Comparison of ENCODE assay signal across 8 mouse cellular contexts in genomic region chr10:119803633-119804422, GRCm38 (mm10).
DNase-seq lines count a peak whose midpoint lies in the region; ATAC-seq and TF ChIP-seq lines count a peak whose summit lies in the region.

No protein-coding gene starts in this region.

- intact Hi-C loops in left cerebral cortex, postnatal 10 days (cut with DNase I): loop anchor here (2.0 to 10.0 kb wide), 2 partner anchors 319 to 401 kb away; partner anchors contain the start of genes Irak3 and Tmbim4

- H3K36me3 ChIP-seq in ES-Bruce4 (ENCODE audit: control insufficient read depth, insufficient read depth, low read length, poor library complexity, severe bottlenecking): no peaks in the 10 kb centered on the region
- no peaks in the 10 kb centered on the region for H3K36me3 ChIP-seq in hindbrain, embryonic 13.5 days
- no peaks in the 10 kb centered on the region for H3K36me3 ChIP-seq in midbrain, postnatal 0 days (ENCODE audit: insufficient read depth, low read length)

- H3K27me3 ChIP-seq in ES-Bruce4 (ENCODE audit: control insufficient read depth, insufficient read depth, low read length, poor library complexity, severe bottlenecking): no peaks in the 10 kb centered on the region
- H3K27me3 ChIP-seq in hindbrain, embryonic 13.5 days: no peaks in the 10 kb centered on the region
- H3K27me3 ChIP-seq in midbrain, postnatal 0 days (ENCODE audit: insufficient read depth, low read length): no peaks in the 10 kb centered on the region

- ATAC-seq in hindbrain, embryonic 13.5 days (ENCODE audit: low FRiP score): peak; percentile 65
- ATAC-seq in midbrain, postnatal 0 days (ENCODE audit: low FRiP score): peak; percentile 69; the same call in 1 of the 2 replicates

- H3K4me3 ChIP-seq in ES-Bruce4 (ENCODE audit: low read depth, low read length): no peak overlapping the region
- H3K4me3 ChIP-seq in hindbrain, embryonic 13.5 days: no peak overlapping the region
- no peak overlapping the region for H3K4me3 ChIP-seq in midbrain, postnatal 0 days (ENCODE audit: low read depth, low read length)

- TF ChIP-seq POLR2A in ES-Bruce4 (IDR thresholded peaks at IDR 0.05; ENCODE audit: insufficient read depth, low read length): no peak

- WGBS in hindbrain, embryonic 13.5 days: 63% methylated on average over 13 of the region's 13 CpGs
- WGBS in midbrain, postnatal 0 days: 59% methylated on average over 13 of the region's 13 CpGs

- no peaks in the 10 kb centered on the region for H3K4me1 ChIP-seq in ES-Bruce4 (ENCODE audit: control insufficient read depth, insufficient read depth, low read length)
- H3K4me1 ChIP-seq in hindbrain, embryonic 13.5 days (replicated peaks): peaks cover 38% of the 10 kb centered on the region
- no peaks in the 10 kb centered on the region for H3K4me1 ChIP-seq in midbrain, postnatal 0 days (ENCODE audit: insufficient read depth, low read length)

- no peaks in the 10 kb centered on the region for H3K9me3 ChIP-seq in ES-Bruce4 (replicated peaks; ENCODE audit: control insufficient read depth, insufficient read depth, low read length, poor library complexity, severe bottlenecking)
- H3K9me3 ChIP-seq in hindbrain, embryonic 13.5 days: no peaks in the 10 kb centered on the region
- H3K9me3 ChIP-seq in midbrain, postnatal 0 days (ENCODE audit: low read length): no peaks in the 10 kb centered on the region

- no peak overlapping the region for H3K27ac ChIP-seq in ES-Bruce4 (ENCODE audit: insufficient read depth, low read length)
- H3K27ac ChIP-seq in hindbrain, embryonic 13.5 days: no peak overlapping the region
- no peak overlapping the region for H3K27ac ChIP-seq in midbrain, postnatal 0 days (ENCODE audit: low read depth, low read length)

- TF ChIP-seq CTCF in ES-Bruce4 (IDR thresholded peaks at IDR 0.05; ENCODE audit: low read depth, low read length): peak; percentile 50
- peak; percentile 98 for TF ChIP-seq CTCF in midbrain, postnatal 0 days (IDR thresholded peaks at IDR 0.05)

- TF ChIP-seq EP300 in ES-Bruce4 (IDR thresholded peaks at IDR 0.05; ENCODE audit: insufficient read depth, low read depth, low read length): no peak

- no peak overlapping the region for H3K4me2 ChIP-seq in hindbrain, embryonic 13.5 days
- no peak overlapping the region for H3K4me2 ChIP-seq in midbrain, postnatal 0 days (ENCODE audit: low read depth, low read length, poor library complexity, severe bottlenecking)

- no peak overlapping the region for H3K9ac ChIP-seq in ES-Bruce4 (ENCODE audit: low read depth, poor library complexity, severe bottlenecking)
- no peak overlapping the region for H3K9ac ChIP-seq in hindbrain, embryonic 13.5 days
- no peak overlapping the region for H3K9ac ChIP-seq in midbrain, postnatal 0 days (replicated peaks; ENCODE audit: low read length, poor library complexity, severe bottlenecking)

- peak; percentile 52 for DNase-seq in adrenal gland, postnatal 14 days
- DNase-seq in adrenal gland, postnatal 25 days: no peak
- peak; percentile 93 for DNase-seq in embryo, embryonic 10.5 days (ENCODE audit: low spot score)
- DNase-seq in left cerebral cortex, postnatal 10 days (ENCODE audit: extremely low spot score in 1 of 2, low spot score in 2 of 2): peak; percentile 39 to 71
- peak; percentile 95 for DNase-seq in midbrain, postnatal 0 days (ENCODE audit: low spot score)
- no peak for DNase-seq in spleen, postnatal 4 days (ENCODE audit: low spot score in 2 of 2)

Comparison
In these comparisons a context has a peak if more than half of its experiments do, and no peak if none do; other contexts are left out.
1. DNase-seq: peak in adrenal gland, postnatal 14 days (single experiment), embryo, embryonic 10.5 days (single experiment), left cerebral cortex, postnatal 10 days (2 of 2) and midbrain, postnatal 0 days (single experiment); none in adrenal gland, postnatal 25 days (single experiment) and spleen, postnatal 4 days (0 of 2).